Mouse (Mus musculus) heart, adult 2 months (tissue): ENCODE measurements around the gene Ppil4. TPM values are rescaled to one million over a fixed set of nuclear protein-coding genes. Genes with fewer than 3 reads are reported as not detected.

ENCODE experiments used
- DNase-seq, 2 experiments: peaks; one replicate each; pipeline ENCODE4 v3.0.0; 2021
- H3K27ac ChIP-seq: fragments of 200-600 bp; 2 replicates; pipeline ENCODE4 v1.8.1; 2022
- H3K27me3 ChIP-seq: fragments of 200-500 bp; 2 replicates; pipeline ENCODE4 v1.6.1; 2012; ENCODE audit warnings: mild to moderate bottlenecking, low read length, inconsistent platforms, mixed read lengths; ENCODE audit not compliant: control insufficient read depth, insufficient read depth
- H3K36me3 ChIP-seq: fragments of 200-500 bp; 2 replicates; pipeline ENCODE4 v1.6.1; 2012; ENCODE audit warnings: low read length, inconsistent platforms; ENCODE audit not compliant: control insufficient read depth, insufficient read depth
- H3K4me1 ChIP-seq: fragments of 200-500 bp; 2 replicates; pipeline ENCODE4 v1.6.1; 2011; ENCODE audit warnings: low read length; ENCODE audit not compliant: control insufficient read depth, insufficient read depth
- H3K4me3 ChIP-seq: fragments of 200-600 bp; 2 replicates; pipeline ENCODE4 v1.8.1; 2022
- H3K79me2 ChIP-seq: fragments of 200-500 bp; replicated peaks from 2 replicates; pipeline ENCODE4 v1.6.1; 2012; ENCODE audit warnings: mild to moderate bottlenecking, inconsistent platforms, low read length, moderate library complexity, mixed read lengths; ENCODE audit not compliant: control insufficient read depth, insufficient read depth
- H3K9ac ChIP-seq: fragments of 200-500 bp; 2 replicates; pipeline ENCODE4 v1.6.1; 2012; ENCODE audit warnings: low read depth, mild to moderate bottlenecking, control low read depth, inconsistent platforms, low read length, mixed read lengths
- CTCF ChIP-seq: fragments of 200-600 bp; IDR thresholded peaks from 2 replicates; pipeline ENCODE4 v1.8.1; 2022; ENCODE audit warnings: antibody characterized with exemption, mild to moderate bottlenecking, moderate library complexity
- EP300 ChIP-seq: fragments of 200-500 bp; IDR thresholded peaks from 2 replicates; pipeline ENCODE4 v1.6.1; 2011; ENCODE audit warnings: low read depth, low read length, control low read depth; ENCODE audit not compliant: insufficient read depth
- POLR2A ChIP-seq: fragments of 200-500 bp; IDR thresholded peaks from 2 replicates; pipeline ENCODE4 v1.6.1; 2011; ENCODE audit warnings: mild to moderate bottlenecking, low read depth, low read length, control low read depth; ENCODE audit not compliant: insufficient read depth
- WGBS: fragments of 180-500 bp; shearing (Covaris S2); methylation state at CpG from one replicate; pipeline ENCODE4 v1.1.7; 2018; 5-methylcytosine and 5-hydroxymethylcytosine counted together
- intact Hi-C: fragments of 180-260 bp; cut with DNase I; formaldehyde crosslinking; loops from one replicate; pipeline ENCODE4 v1.15.1; 2025
- polyA plus RNA-seq: library from polyadenylated mRNA; depleted of rRNA; stranded (reverse); fragments of >200 nt; gene quantifications from 2 replicates; pipeline ENCODE4 v1.2.3, GENCODE M21; 2012
- total RNA-seq, 2 experiments: library from RNA; stranded (reverse); gene quantifications; 2 replicates each; pipeline ENCODE4 v1.2.3; 2021

The Ppil4 gene
- total and polyA plus RNA-seq, 3 experiments = 5.3 to 15.3 (median 14.8) TPM

DNA sequence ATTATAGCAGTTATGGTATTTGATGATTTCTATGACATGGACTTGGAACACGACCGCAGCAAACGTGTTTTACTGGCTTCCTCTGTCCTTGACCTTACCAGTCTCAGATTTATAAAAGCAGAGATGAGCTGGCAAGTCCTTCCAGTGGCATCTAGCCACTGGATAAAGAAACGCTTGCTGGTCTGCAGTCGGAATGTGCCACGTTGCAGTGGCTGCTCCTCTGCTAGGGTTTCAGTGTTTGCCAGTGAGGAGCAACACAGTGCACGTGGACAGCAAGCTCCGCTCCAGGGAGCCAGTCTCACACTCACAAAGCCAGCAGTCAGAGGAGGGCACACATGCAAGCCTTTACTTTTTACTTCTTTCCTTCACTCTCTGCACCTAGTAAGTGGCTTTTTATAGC is 17.3 kb upstream of the Ppil4 start:
- Histone ChIP-seq H3K79me2 (no peaks in the 10 kb centered on the region), H3K27ac (peak overlapping the region; percentile 47), H3K9ac (no peak overlapping the region), H3K27me3 (no peaks in the 10 kb centered on the region), H3K4me1 (peaks cover 2% of the 10 kb centered on the region; the same call in 1 of the 2 replicates), H3K4me3 (no peak overlapping the region), H3K36me3 (peaks cover 27% of the 10 kb centered on the region)
- TF ChIP-seq EP300 = peak; percentile 70; the same call in 1 of the 2 replicates
- no peak for TF ChIP-seq POLR2A
- TF ChIP-seq CTCF = no peak
- DNase-seq = peak in 1 of 2 experiments; percentile 64
- 59% methylated on average over 8 of the region's 8 CpGs for WGBS
- intact Hi-C loops = loop anchor here (5.0 kb wide), 1 partner anchor 1973 kb away; no protein-coding TSS in a partner anchor

- no peak for DNase-seq
- TF ChIP-seq CTCF = no peak
- TF ChIP-seq EP300 = no peak
- TF ChIP-seq POLR2A = no peak
- no peak overlapping the region for H3K27ac ChIP-seq
- no peak overlapping the region for H3K9ac ChIP-seq
- H3K27me3 ChIP-seq = no peaks in the 10 kb centered on the region
- 79% methylated on average over 3 of the region's 3 CpGs for WGBS
- no peak overlapping the region for H3K4me3 ChIP-seq
- peaks cover 3% of the 10 kb centered on the region; the same call in 1 of the 2 replicates for H3K4me1 ChIP-seq
- H3K36me3 ChIP-seq = peaks cover 27% of the 10 kb centered on the region
- intact Hi-C loops = loop anchor here (2.0 to 5.0 kb wide), 2 partner anchors 14 to 1976 kb away; partner anchors contain the start of genes Ginm1 and Ppil4
- H3K79me2 ChIP-seq = no peaks in the 10 kb centered on the region; the same call in 1 of the 2 replicates
These were observed 14.3 kb upstream of the Ppil4 start for GRCm38 (mm10) chr10:7778361-7778760.

- Histone ChIP-seq H3K4me1 (peaks cover 3% of the 10 kb centered on the region; the same call in 1 of the 2 replicates), H3K79me2 (no peaks in the 10 kb centered on the region; the same call in 1 of the 2 replicates), H3K27me3 (no peaks in the 10 kb centered on the region), H3K36me3 (peaks cover 24% of the 10 kb centered on the region), H3K4me3 (peak overlapping the region; percentile 95), H3K27ac (peak overlapping the region; percentile 94), H3K9ac (peak overlapping the region; percentile 79)
- TF ChIP-seq CTCF (no peak), EP300 (no peak), POLR2A (no peak)
- 17% methylated on average over 7 of the region's 7 CpGs for WGBS
- no peak for DNase-seq
- intact Hi-C loops = loop anchor here (2.0 to 10.0 kb wide), 4 partner anchors 13 to 1977 kb away; partner anchors contain the start of genes Ginm1, Katna1, Nup43 and Ppil4
These were observed 12.9 kb upstream of the Ppil4 start for GRCm38 (mm10) chr10:7779751-7780237.

DNA sequence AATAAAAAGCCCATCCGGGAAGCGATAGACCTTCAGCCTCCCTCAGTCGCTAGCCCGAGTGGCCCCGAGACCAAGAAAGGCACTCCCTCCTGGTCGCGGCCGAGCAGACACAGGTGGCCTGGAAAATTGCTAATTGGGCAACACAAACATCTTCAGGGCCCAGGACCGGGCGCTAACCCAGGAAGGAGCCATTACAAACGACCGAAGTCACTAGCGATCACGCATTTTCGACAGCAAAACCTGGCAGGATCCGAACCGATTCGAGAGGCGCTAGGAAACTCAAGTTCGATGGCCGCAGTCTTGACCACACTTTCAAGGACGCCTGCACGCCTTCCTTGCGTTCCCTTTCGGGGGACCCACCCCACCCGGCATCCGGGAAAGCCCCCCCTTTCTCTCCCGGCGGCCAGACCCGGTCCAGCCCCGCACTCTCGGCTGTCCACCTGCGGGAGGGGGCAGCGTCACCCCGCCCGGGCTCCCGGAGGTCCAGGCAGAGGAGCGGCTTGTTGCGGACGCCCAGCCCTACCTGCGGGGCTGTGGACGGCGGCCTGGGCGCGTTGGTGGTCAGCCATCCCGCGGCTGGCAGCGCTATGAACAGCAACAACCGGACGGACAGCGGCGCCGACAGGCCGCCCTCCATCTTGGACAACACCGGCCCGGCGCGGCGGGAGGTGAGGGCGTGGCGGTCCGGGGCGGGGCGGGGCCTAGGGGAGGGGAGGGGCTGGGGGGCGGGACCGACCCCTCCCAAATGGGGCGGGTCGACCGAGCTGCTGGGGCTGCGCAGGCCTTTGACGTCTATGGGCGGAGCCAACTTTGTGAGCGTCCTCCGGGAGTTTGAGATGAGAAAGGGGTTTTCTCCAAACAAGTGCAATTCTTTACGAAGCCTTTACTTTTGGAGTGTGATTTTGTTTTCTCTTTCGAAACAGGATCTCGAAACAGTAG is 12.2 kb upstream of the Ppil4 start:
- peak overlapping the region; percentile 79 for H3K9ac ChIP-seq
- no peaks in the 10 kb centered on the region; the same call in 1 of the 2 replicates for H3K79me2 ChIP-seq
- H3K4me3 ChIP-seq = peak overlapping the region; percentile 95
- H3K4me1 ChIP-seq = peaks cover 3% of the 10 kb centered on the region; the same call in 1 of the 2 replicates
- peak; percentile 92 to 93 for DNase-seq
- under 1% methylated on average over 63 of the region's 77 CpGs for WGBS
- peak overlapping the region; percentile 94 for H3K27ac ChIP-seq
- peaks cover 21% of the 10 kb centered on the region for H3K36me3 ChIP-seq
- no peaks in the 10 kb centered on the region for H3K27me3 ChIP-seq
- no peak for TF ChIP-seq EP300
- peak; percentile 82 for TF ChIP-seq POLR2A
- intact Hi-C loops = loop anchor here (5.0 to 10.0 kb wide), 2 partner anchors 53 to 116 kb away; partner anchors contain the start of genes Katna1 and Nup43

DNA sequence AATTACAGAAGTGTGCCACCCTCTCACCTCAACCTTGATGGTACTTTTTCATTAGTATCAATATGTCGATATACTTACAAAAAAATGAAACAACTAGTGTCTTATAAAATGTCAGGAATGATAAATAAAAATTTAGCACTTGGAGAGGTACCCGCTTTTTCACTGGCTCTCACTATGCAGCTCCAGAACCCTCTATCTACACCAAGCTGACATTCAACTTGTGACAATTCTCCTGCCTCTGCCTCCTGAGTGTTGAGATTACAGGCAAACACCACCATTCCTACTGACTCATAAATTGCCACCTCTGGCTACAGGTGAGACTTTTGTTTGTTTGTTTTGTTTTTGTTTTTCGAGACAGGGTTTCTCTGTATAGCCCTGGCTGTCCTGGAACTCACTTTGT is 11.5 kb upstream of the Ppil4 start:
- Histone ChIP-seq H3K27ac (peak overlapping the region; percentile 89), H3K9ac (peak overlapping the region; percentile 60), H3K4me1 (peaks cover 3% of the 10 kb centered on the region; the same call in 1 of the 2 replicates), H3K79me2 (no peaks in the 10 kb centered on the region; the same call in 1 of the 2 replicates), H3K27me3 (no peaks in the 10 kb centered on the region), H3K4me3 (peak overlapping the region; percentile 95), H3K36me3 (peaks cover 16% of the 10 kb centered on the region)
- TF ChIP-seq EP300 (no peak), CTCF (no peak), POLR2A (no peak)
- intact Hi-C loops = loop anchor here (5.0 to 10.0 kb wide), 2 partner anchors 54 to 116 kb away; partner anchors contain the start of genes Katna1 and Nup43
- DNase-seq = no peak
- 47% methylated on average over 3 of the region's 3 CpGs for WGBS
